Mouse (Mus musculus): ENCODE results near the gene Golga7b. TPM values are rescaled to one million over a fixed set of nuclear protein-coding genes. Genes with fewer than 3 reads are reported as not detected.

The Golga7b gene
- polyA plus RNA-seq (2015; fragmentation: Nextera tagmentation; extraction: Ambion mirVana), result 0.06 TPM in 1 of 2 replicates, not detected in the other

- Histone ChIP-seq H3K4me2 (no peak within 1 kb of the TSS), H3K4me1 (replicated peaks) (no peaks in the 10 kb centered on the region), H3K9ac (no peak within 1 kb of the TSS), H3K9me3 (replicated peaks) (no peaks in the 10 kb centered on the region), H3K4me3 (replicated peaks) (no peak within 1 kb of the TSS), H3K27ac (no peak within 1 kb of the TSS), H3K27me3 (peaks cover 4% of the 10 kb centered on the region; the same call in 1 of the 2 replicates), H3K36me3 (no peaks in the 10 kb centered on the region)
- WGBS (ENCODE audit: insufficient replicate concordance), result 49% methylated on average over 3 of the region's 3 CpGs
- ATAC-seq (ENCODE audit: low read depth) (no peak), DNase-seq (no peak)
Observed at GRCm38 (mm10) chr19:42247519-42247918, at the start of gene Golga7b. Golga7b (plus strand) TSS chr19:42247574.

- Histone ChIP-seq H3K9ac (no peak overlapping the region), H3K4me3 (replicated peaks) (no peak overlapping the region), H3K9me3 (replicated peaks) (no peaks in the 10 kb centered on the region), H3K4me2 (no peak overlapping the region), H3K36me3 (peaks cover 5% of the 10 kb centered on the region; the same call in 1 of the 2 replicates), H3K27me3 (peaks cover 55% of the 10 kb centered on the region), H3K27ac (no peak overlapping the region), H3K4me1 (replicated peaks) (peaks cover 3% of the 10 kb centered on the region)
- ATAC-seq (ENCODE audit: low read depth) (no peak), DNase-seq (no peak)
- 50% methylated on average over 11 of the region's 11 CpGs for WGBS (ENCODE audit: insufficient replicate concordance)
Observed at GRCm38 (mm10) chr19:42198026-42198425, 49.3 kb upstream of the Golga7b start.

DNA sequence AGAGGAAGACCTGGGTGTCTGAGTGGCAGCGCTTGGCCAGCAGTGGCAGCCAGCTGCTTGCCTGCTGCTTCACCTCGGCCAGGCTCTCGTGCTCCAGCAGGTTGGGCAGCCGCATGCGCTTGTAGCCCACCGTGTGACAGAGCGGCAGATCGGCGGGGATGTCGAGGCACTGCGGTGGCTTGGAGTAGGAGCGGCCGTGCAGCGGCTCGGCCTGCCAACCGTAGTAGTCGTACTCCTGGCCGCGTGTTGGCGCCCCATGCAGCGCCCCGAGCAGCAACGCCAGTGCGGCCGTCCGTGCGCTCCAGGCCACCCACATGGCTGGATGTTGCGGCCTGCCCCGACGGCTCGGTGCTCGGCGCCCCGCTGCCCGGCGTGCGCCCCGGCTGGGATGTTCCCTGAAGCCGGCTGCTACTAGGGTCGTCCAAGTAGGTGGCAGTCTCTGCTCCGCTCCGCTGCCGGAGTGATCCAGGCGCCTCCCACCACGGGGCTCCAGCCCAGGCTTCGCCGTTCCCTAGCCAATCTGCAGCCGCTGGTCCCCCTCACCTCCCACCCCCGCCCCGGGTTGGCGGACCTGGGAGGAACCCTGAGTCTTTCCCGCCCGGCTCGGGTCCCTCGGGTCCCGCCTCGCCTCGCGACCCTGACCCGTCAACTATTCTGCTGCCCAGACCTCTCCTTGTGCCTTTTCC is 45.5 kb upstream of the Golga7b start, which contains the start of gene Sfrp5:
Gene Sfrp5 (minus strand): TSS at position 557 of the 686 bp plus-strand sequence.
- H3K4me3 ChIP-seq (replicated peaks), result 0 out of 2 replicates have a peak within 1 kb of the TSS, but pooled peaks have one; percentile 12
- ATAC-seq (ENCODE audit: low read depth), result no peak
- 4% methylated on average over 60 of the region's 60 CpGs for WGBS (ENCODE audit: insufficient replicate concordance)
- H3K27ac ChIP-seq, result no peak within 1 kb of the TSS
- no peaks in the 10 kb centered on the region for H3K9me3 ChIP-seq (replicated peaks)
- 0 out of 2 replicates have a peak within 1 kb of the TSS, but pooled peaks have one; percentile 8 for H3K4me2 ChIP-seq
- peaks cover 3% of the 10 kb centered on the region for H3K4me1 ChIP-seq (replicated peaks)
- peaks cover 73% of the 10 kb centered on the region for H3K27me3 ChIP-seq
- no peaks in the 10 kb centered on the region for H3K36me3 ChIP-seq
- H3K9ac ChIP-seq, result no peak within 1 kb of the TSS
- DNase-seq, result no peak

DNA sequence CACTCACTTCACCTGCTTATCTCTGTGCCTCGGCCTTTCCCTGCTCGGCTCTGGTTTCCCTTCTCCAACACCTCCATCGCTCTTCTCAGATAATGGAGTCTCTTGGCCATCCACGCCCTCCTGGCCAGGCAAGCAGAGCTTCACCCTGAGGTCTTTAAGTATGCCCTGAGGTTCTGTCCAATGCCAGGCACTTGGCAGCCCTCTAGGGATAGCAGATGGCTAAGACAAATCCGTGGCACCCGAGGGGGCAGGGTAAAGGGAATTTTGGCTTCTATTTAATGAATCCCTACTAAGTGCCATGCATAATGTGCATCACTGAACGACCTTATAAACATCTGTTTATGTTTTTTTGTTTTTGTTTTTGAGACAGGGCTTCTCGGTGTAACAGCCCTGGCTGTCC is 44.9 kb upstream of the Golga7b start:
- H3K4me1 ChIP-seq (replicated peaks), result peaks cover 3% of the 10 kb centered on the region
- H3K9ac ChIP-seq, result no peak overlapping the region
- H3K4me2 ChIP-seq, result no peak overlapping the region
- H3K4me3 ChIP-seq (replicated peaks), result no peak overlapping the region
- DNase-seq, result no peak
- H3K27me3 ChIP-seq, result peaks cover 71% of the 10 kb centered on the region
- no peak for ATAC-seq (ENCODE audit: low read depth)
- no peaks in the 10 kb centered on the region for H3K36me3 ChIP-seq
- H3K27ac ChIP-seq, result no peak overlapping the region
- 24% methylated on average over 8 of the region's 8 CpGs for WGBS (ENCODE audit: insufficient replicate concordance)
- no peaks in the 10 kb centered on the region for H3K9me3 ChIP-seq (replicated peaks)

- WGBS (ENCODE audit: insufficient replicate concordance), result 59% methylated on average over 4 of the region's 4 CpGs
Observed at GRCm38 (mm10) chr19:42204306-42204705, 43.1 kb upstream of the Golga7b start.

GRCm38 (mm10) chr19:42205201-42205600 is 42.2 kb upstream of the Golga7b start:
- H3K27me3 ChIP-seq, result peaks cover 50% of the 10 kb centered on the region
- no peaks in the 10 kb centered on the region for H3K9me3 ChIP-seq (replicated peaks)
- no peaks in the 10 kb centered on the region for H3K36me3 ChIP-seq
- H3K4me1 ChIP-seq (replicated peaks), result peaks cover 3% of the 10 kb centered on the region
- DNase-seq, result no peak
- 69% methylated on average over 8 of the region's 8 CpGs for WGBS (ENCODE audit: insufficient replicate concordance)
- no peak overlapping the region for H3K4me3 ChIP-seq (replicated peaks)
- H3K27ac ChIP-seq, result no peak overlapping the region
- no peak for ATAC-seq (ENCODE audit: low read depth)
- H3K9ac ChIP-seq, result no peak overlapping the region
- H3K4me2 ChIP-seq, result no peak overlapping the region

More at GRCm38 (mm10) chr19:42204306-42204705, 43.1 kb upstream of the Golga7b start:
- no peak overlapping the region for H3K27ac ChIP-seq
- H3K9me3 ChIP-seq (replicated peaks), result no peaks in the 10 kb centered on the region
- DNase-seq (no peak), ATAC-seq (ENCODE audit: low read depth) (no peak)
- peaks cover 3% of the 10 kb centered on the region for H3K4me1 ChIP-seq (replicated peaks)
- H3K4me2 ChIP-seq, result no peak overlapping the region
- no peak overlapping the region for H3K9ac ChIP-seq
- H3K27me3 ChIP-seq, result peaks cover 59% of the 10 kb centered on the region
- H3K36me3 ChIP-seq, result no peaks in the 10 kb centered on the region
- H3K4me3 ChIP-seq (replicated peaks), result no peak overlapping the region

- ATAC-seq (ENCODE audit: low read depth), result no peak
- no peak overlapping the region for H3K27ac ChIP-seq
- H3K36me3 ChIP-seq, result no peaks in the 10 kb centered on the region
- 59% methylated on average over 7 of the region's 7 CpGs for WGBS (ENCODE audit: insufficient replicate concordance)
- no peak overlapping the region for H3K9ac ChIP-seq
- no peak for DNase-seq
- 0 out of 2 replicates have a peak, but pooled peaks cover 3% of the 10 kb centered on the region for H3K4me1 ChIP-seq (replicated peaks)
- H3K27me3 ChIP-seq, result peaks cover 16% of the 10 kb centered on the region
- no peak overlapping the region for H3K4me3 ChIP-seq (replicated peaks)
- no peaks in the 10 kb centered on the region for H3K9me3 ChIP-seq (replicated peaks)
- H3K4me2 ChIP-seq, result no peak overlapping the region
Observed at GRCm38 (mm10) chr19:42209485-42209884, 37.9 kb upstream of the Golga7b start.

- H3K4me3 ChIP-seq (replicated peaks), result no peak overlapping the region
- no peak overlapping the region for H3K27ac ChIP-seq
- peaks cover 12% of the 10 kb centered on the region; the same call in 1 of the 2 replicates for H3K27me3 ChIP-seq
- WGBS (ENCODE audit: insufficient replicate concordance), result 55% methylated on average over 6 of the region's 6 CpGs
- H3K9ac ChIP-seq, result no peak overlapping the region
- no peaks in the 10 kb centered on the region for H3K36me3 ChIP-seq
- 0 out of 2 replicates have a peak, but pooled peaks cover 3% of the 10 kb centered on the region for H3K4me1 ChIP-seq (replicated peaks)
- DNase-seq (no peak), ATAC-seq (ENCODE audit: low read depth) (no peak)
- no peaks in the 10 kb centered on the region for H3K9me3 ChIP-seq (replicated peaks)
- no peak overlapping the region for H3K4me2 ChIP-seq
Observed at GRCm38 (mm10) chr19:42209976-42210375, 37.4 kb upstream of the Golga7b start.

GRCm38 (mm10) chr19:42211936-42212335 is 35.4 kb upstream of the Golga7b start:
- WGBS (ENCODE audit: insufficient replicate concordance), result 18% methylated on average over 8 of the region's 8 CpGs
- peaks cover 12% of the 10 kb centered on the region; the same call in 1 of the 2 replicates for H3K27me3 ChIP-seq
- H3K9me3 ChIP-seq (replicated peaks), result no peaks in the 10 kb centered on the region

DNA sequence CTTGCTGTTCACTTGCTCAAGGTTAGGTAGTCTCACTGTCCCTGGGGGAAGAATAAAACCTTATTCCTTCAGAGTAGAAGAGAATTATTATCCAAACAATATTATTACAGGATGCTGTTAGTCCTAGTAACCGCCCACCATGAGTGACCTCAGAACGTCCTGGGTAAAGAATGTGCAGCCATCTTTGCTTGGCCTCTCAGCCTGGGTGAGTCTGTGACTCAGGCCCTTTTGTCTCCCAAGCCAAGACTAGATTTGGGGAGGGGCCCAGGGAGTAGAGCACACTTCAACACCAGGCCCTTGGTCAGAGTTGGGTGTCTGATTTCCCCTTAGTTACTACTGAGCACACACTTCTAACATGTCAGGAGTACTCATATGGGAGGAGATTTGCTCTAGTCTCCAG is 32.8 kb upstream of the Golga7b start:
- H3K4me3 ChIP-seq (replicated peaks), result no peak overlapping the region
- ATAC-seq (ENCODE audit: low read depth) (no peak), DNase-seq (no peak)
- H3K9ac ChIP-seq, result no peak overlapping the region
- 62% methylated on average over 2 of the region's 2 CpGs for WGBS (ENCODE audit: insufficient replicate concordance)
- no peaks in the 10 kb centered on the region for H3K36me3 ChIP-seq
- no peak overlapping the region for H3K4me2 ChIP-seq
- no peak overlapping the region for H3K27ac ChIP-seq
- peaks cover 9% of the 10 kb centered on the region; the same call in 1 of the 2 replicates for H3K27me3 ChIP-seq
- 0 out of 2 replicates have a peak, but pooled peaks cover 3% of the 10 kb centered on the region for H3K4me1 ChIP-seq (replicated peaks)
- no peaks in the 10 kb centered on the region for H3K9me3 ChIP-seq (replicated peaks)

More at GRCm38 (mm10) chr19:42211936-42212335, 35.4 kb upstream of the Golga7b start:
- no peak overlapping the region for H3K4me3 ChIP-seq (replicated peaks)
- H3K27ac ChIP-seq, result no peak overlapping the region
- DNase-seq (no peak), ATAC-seq (ENCODE audit: low read depth) (no peak)
- H3K4me2 ChIP-seq, result no peak overlapping the region
- H3K36me3 ChIP-seq, result no peaks in the 10 kb centered on the region
- 0 out of 2 replicates have a peak, but pooled peaks cover 3% of the 10 kb centered on the region for H3K4me1 ChIP-seq (replicated peaks)
- no peak overlapping the region for H3K9ac ChIP-seq

DNA sequence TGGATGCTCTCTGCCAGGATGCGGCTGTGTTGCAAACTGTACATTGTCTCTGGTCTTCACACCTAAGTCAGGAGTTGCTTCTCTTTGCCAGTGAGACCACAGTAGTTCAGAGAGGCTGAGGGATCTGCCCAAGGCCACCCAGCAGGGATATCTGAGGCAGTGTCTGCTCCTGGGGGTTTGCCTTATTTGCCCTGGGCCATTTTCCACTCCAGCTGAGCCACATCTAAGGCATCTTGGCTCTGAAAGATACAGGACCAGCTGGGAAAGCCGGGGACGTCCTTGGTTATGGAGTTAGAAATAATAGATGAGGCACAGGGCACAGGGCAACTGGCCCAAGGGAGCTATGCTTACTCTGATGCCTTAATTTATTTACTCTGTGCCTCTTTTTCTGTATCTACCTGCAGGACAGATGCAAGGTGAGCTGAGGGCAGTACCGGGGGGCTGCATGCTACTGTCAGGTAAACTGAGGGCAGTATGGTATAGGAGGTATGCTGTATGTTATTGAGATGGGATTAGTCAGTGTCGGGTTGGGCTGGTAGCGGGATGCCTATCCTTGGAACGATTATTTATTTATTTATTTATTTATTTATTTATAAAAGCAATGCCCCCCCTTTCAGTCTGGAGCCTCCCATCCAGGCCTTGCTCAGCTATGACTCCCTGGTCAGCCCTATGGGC is 30.5 kb upstream of the Golga7b start:
- no peaks in the 10 kb centered on the region for H3K27me3 ChIP-seq
- ATAC-seq (ENCODE audit: low read depth) (no peak), DNase-seq (no peak)
- H3K27ac ChIP-seq, result no peak overlapping the region
- H3K9ac ChIP-seq, result no peak overlapping the region
- H3K9me3 ChIP-seq (replicated peaks), result no peaks in the 10 kb centered on the region
- WGBS (ENCODE audit: insufficient replicate concordance), result 57% methylated on average over 7 of the region's 7 CpGs
- H3K4me1 ChIP-seq (replicated peaks), result 0 out of 2 replicates have a peak, but pooled peaks cover 2% of the 10 kb centered on the region
- H3K36me3 ChIP-seq, result no peaks in the 10 kb centered on the region
- no peak overlapping the region for H3K4me3 ChIP-seq (replicated peaks)
- no peak overlapping the region for H3K4me2 ChIP-seq
